Mouse (Mus musculus) G1E (cell line): ENCODE results near the gene Socs3.

Experiments
- CTCF ChIP-seq: IDR thresholded peaks from 2 replicates; pipeline ENCODE4 v1.5.1; 2012; ENCODE audit warnings: low read depth, low read length, inconsistent platforms, mixed read lengths
- TAL1 ChIP-seq: conservative IDR thresholded peaks from 2 replicates; pipeline ENCODE4 v1.6.1; 2012; ENCODE audit warnings: low read depth, low read length, inconsistent platforms, mixed read lengths

DNA sequence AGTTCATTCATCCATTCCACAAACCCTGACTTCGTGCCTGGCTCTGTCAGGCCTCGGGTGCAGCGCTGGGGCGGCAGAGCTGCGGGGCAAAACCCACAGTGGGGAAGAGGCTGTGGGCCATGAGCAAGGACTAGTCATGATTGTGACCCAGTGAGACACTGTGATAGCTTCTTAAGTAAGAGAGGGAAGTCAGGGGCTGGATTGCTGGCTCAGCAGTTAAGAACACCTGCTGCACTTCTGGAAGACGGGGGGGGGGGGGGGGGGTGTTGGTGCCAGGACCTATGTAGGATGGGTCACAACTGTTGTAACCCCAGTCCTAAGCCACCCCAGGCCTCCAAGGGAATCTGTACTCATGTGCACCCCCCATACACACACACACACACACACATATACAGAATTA is 1.3 kb upstream of the Socs3 start:
- TF ChIP-seq CTCF (no peak), TAL1 (no peak)
